Mouse (Mus musculus) olfactory bulb, adult 2 months (tissue): ENCODE measurements at regions not wholly inside any gene's neighbourhood (a gene's known extent, or its start where the extent isn't known, plus 50 kb on each side); places are given as distances from the start of the nearest gene placed in this dataset.

Experiments
- H3K27ac ChIP-seq: fragments of 200-500 bp; 2 replicates; pipeline ENCODE4 v1.5.1; 2012; ENCODE audit warnings: low read depth, low read length; ENCODE audit not compliant: insufficient read depth
- H3K4me1 ChIP-seq: fragments of 200-500 bp; 2 replicates; pipeline ENCODE4 v1.6.1; 2012; ENCODE audit warnings: low read length; ENCODE audit not compliant: control insufficient read depth, insufficient read depth
- H3K4me3 ChIP-seq: fragments of 200-500 bp; 2 replicates; pipeline ENCODE4 v1.5.1; 2012; ENCODE audit warnings: mild to moderate bottlenecking, low read depth, low read length, moderate library complexity; ENCODE audit not compliant: insufficient read depth
- CTCF ChIP-seq: fragments of 200-500 bp; IDR thresholded peaks from 2 replicates; pipeline ENCODE4 v1.5.1; 2012; ENCODE audit warnings: low read depth, mild to moderate bottlenecking, low read length, moderate library complexity; ENCODE audit not compliant: insufficient read depth
- POLR2A ChIP-seq: fragments of 200-500 bp; IDR thresholded peaks from 2 replicates; pipeline ENCODE4 v1.6.1; 2012; ENCODE audit warnings: mild to moderate bottlenecking, low read depth, low read length, moderate library complexity; ENCODE audit not compliant: insufficient read depth
- WGBS: fragments of 180-500 bp; shearing (Covaris S2); methylation state at CpG from one replicate; pipeline ENCODE4 v1.1.7; 2018; 5-methylcytosine and 5-hydroxymethylcytosine counted together

GRCm38 (mm10) chr19:16049646-16050045 lies 64.9 kb upstream of the Cep78 start:
- H3K4me3 ChIP-seq, result no peak overlapping the region
- TF ChIP-seq POLR2A (no peak), CTCF (no peak)
- peaks cover 3% of the 10 kb centered on the region; the same call in 1 of the 2 replicates for H3K4me1 ChIP-seq
- H3K27ac ChIP-seq, result no peak overlapping the region
- WGBS, result 22% methylated on average over 3 of the region's 3 CpGs

- TF ChIP-seq CTCF (no peak), POLR2A (no peak)
- H3K4me1 ChIP-seq, result peaks cover 3% of the 10 kb centered on the region; the same call in 1 of the 2 replicates
- H3K27ac ChIP-seq, result no peak overlapping the region
- no peak overlapping the region for H3K4me3 ChIP-seq
- WGBS, result 89% methylated on average over 7 of the region's 7 CpGs
Measured at GRCm38 (mm10) chr19:16046977-16047376, 62.2 kb upstream of the Cep78 start.

- whole genome bisulfite sequencing, result 83% methylated on average over 3 of the region's 3 CpGs
- Histone ChIP-seq H3K27ac (no peak overlapping the region), H3K4me3 (no peak overlapping the region), H3K4me1 (peaks cover 1% of the 10 kb centered on the region; the same call in 1 of the 2 replicates)
- TF ChIP-seq POLR2A, result no peak
- no peak for TF ChIP-seq CTCF
Measured at GRCm38 (mm10) chr19:16045261-16045660, 60.5 kb upstream of the Cep78 start.

GRCm38 (mm10) chr19:16044169-16044568 lies 59.4 kb upstream of the Cep78 start:
- TF ChIP-seq POLR2A (no peak), CTCF (no peak)
- 86% methylated on average over 5 of the region's 5 CpGs for WGBS
- no peak overlapping the region for H3K4me3 ChIP-seq
- H3K4me1 ChIP-seq, result no peaks in the 10 kb centered on the region
- H3K27ac ChIP-seq, result no peak overlapping the region

GRCm38 (mm10) chr19:16043007-16043406 lies 58.2 kb upstream of the Cep78 start:
- Histone ChIP-seq H3K4me1 (no peaks in the 10 kb centered on the region), H3K4me3 (no peak overlapping the region), H3K27ac (no peak overlapping the region)
- TF ChIP-seq POLR2A (no peak), CTCF (no peak)
- 90% methylated on average over 7 of the region's 7 CpGs for WGBS

GRCm38 (mm10) chr19:16041891-16042290 lies 57.1 kb upstream of the Cep78 start:
- WGBS, result 77% methylated on average over 5 of the region's 5 CpGs

GRCm38 (mm10) chr19:16037806-16038205 lies 53.0 kb upstream of the Cep78 start:
- H3K27ac ChIP-seq, result no peak overlapping the region
- WGBS, result 89% methylated on average over 12 of the region's 12 CpGs
- no peak for TF ChIP-seq CTCF
- TF ChIP-seq POLR2A, result no peak
- no peaks in the 10 kb centered on the region for H3K4me1 ChIP-seq
- H3K4me3 ChIP-seq, result no peak overlapping the region

More at GRCm38 (mm10) chr19:16041891-16042290, 57.1 kb upstream of the Cep78 start:
- Histone ChIP-seq H3K4me1 (no peaks in the 10 kb centered on the region), H3K27ac (no peak overlapping the region), H3K4me3 (no peak overlapping the region)
- TF ChIP-seq CTCF (no peak), POLR2A (no peak)
